Mouse (Mus musculus) urinary bladder, postnatal 14 days (tissue): ENCODE results near the gene Tuba3b.

Source experiments
- DNase-seq: peaks from one replicate; pipeline ENCODE4 v3.0.0; 2021; ENCODE audit warnings: low spot score

Gene Tuba3b

DNA sequence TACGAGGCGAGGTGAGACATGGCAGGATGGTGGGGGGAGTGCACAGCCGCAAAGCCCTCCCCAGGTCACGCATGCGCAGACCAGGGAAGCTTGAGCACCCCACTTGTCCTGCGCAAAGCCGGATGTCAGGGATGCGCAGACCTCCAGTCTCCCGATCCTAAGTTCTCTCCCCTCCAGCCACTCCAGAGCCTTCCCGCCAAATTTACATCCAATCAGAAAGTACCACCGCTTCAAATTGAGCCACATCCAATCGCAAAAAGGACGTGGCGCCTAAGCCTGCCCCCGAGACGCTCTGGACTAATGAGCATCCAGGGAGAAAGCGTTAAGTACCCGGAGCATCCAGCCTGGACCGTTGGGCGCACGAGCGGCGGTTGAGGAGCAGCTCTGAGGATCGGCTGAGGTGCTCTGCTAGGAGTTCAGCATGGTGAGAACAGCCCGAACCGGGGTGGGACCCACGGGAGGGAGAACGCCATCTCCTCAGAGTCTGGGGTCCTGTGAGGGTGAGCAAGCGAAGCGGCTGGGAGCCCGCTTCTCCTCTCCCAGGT is at the start of gene Tuba3b:
TSS of gene Tuba3b (plus strand) at position 92 of the 545 bp plus-strand sequence.
- DNase-seq = no peak

DNA sequence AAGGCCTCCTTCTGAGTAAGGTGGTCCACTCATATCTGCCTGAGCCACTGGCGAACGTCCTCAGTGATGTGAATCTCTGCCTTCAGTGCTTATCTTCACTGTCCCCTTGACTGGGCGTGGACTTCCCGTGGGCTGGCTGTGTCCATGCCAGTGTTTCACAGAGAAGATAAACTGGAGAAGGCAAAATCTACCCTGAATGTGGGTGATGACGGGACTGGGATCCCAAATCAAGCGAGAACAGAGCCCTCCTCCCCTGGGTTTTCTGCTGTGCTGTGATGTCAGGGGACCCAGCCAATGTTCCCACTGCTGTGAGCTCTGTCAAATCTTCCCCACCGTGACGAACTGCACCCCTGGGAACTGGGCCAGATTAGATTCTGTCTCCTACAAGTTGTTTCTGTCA is 48.3 kb upstream of the Tuba3b start:
- no peak for DNase-seq

DNA sequence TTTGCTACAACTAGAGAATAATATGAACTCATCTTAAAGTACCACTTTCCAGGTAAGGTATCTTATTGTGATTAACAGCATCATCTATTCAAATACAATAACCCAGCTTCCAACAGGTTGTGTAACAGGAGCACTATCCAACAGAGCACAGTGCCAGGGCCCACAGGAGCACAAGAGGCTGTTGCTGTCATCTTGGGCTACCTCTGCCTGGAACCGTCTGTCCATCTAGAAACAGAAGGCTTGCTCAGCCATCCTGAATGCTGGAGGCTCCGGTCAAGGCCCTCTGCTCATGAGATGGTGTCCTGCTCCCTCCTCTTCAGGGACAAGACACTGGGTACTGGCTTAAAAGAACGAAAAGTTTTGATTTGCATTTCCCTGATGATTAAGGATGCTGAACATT is 47.7 kb upstream of the Tuba3b start:
- no peak for DNase-seq

DNA sequence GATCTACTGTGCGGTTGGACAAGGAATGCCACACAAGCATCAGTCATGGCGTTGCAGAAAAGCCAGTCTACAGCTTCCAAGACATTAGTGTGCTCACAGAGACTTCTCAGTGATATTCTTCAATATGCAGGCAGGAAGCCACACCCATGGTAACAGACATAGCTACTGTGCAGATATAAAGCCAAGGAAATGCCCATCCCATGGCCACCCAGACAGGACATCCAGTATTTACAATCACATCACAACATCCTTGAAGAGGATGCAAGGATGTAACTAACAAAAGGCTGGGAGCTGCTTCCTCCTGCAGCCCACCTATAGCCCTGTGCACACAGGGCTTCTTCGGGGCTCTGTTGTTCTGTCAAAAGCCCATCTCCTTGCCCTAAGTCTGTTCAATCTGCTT is 46.9 kb upstream of the Tuba3b start:
- DNase-seq = no peak

DNA sequence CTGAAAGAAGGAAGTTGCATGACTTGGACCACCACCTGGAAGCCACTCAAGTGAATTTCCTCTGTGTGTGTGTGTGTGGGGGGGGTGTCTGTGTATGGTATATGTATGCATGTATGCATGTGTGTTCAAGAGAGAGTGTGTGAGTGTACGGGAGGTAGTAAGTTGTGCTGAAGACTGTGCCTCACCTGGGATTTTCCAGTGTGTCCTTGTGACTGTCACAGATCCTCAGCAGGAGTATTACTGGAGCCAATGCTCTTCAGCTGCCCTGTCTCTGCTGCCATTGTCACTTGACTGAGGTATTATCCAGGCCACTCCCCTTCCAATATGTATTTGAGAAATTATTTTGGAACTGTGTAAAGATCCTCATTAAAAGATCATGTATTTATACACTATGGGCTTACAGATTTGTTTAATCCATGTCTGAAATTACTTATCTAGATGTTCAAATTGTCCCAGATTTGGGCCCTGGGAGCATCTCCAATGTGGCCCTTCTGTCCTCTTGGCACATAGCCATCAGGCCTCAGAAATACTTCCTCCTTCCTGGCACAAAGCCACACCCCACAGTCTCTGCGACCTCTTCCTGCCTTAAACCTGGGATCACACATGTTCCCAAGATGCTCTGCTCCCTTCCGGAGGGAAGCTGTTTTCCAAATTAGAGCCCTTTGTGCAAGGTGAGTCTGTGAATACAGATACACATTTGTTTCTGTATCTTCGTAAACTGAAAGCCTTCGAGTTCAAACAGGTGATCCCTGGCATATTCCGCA is 42.1 kb upstream of the Tuba3b start:
- DNase-seq = no peak

DNA sequence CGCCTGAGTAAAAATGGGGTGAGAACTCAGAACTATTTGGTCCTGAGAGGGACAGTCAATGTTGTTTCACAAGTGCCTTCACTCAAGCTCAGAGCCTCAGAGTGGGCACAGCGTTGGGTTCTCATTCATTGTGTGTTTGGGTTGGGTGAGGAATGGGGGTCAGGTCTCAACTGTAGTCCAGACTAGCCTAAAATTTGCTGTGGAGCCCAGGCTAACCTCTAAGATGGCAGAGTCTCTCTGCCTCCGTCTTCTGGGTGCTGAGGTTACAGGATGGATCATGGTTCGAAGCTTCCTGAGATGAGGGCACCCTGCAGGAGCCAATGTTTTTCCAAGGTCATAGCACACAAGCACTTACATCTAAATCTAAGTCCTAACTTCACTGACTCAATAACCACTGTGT is 38.8 kb upstream of the Tuba3b start:
- DNase-seq = no peak

DNA sequence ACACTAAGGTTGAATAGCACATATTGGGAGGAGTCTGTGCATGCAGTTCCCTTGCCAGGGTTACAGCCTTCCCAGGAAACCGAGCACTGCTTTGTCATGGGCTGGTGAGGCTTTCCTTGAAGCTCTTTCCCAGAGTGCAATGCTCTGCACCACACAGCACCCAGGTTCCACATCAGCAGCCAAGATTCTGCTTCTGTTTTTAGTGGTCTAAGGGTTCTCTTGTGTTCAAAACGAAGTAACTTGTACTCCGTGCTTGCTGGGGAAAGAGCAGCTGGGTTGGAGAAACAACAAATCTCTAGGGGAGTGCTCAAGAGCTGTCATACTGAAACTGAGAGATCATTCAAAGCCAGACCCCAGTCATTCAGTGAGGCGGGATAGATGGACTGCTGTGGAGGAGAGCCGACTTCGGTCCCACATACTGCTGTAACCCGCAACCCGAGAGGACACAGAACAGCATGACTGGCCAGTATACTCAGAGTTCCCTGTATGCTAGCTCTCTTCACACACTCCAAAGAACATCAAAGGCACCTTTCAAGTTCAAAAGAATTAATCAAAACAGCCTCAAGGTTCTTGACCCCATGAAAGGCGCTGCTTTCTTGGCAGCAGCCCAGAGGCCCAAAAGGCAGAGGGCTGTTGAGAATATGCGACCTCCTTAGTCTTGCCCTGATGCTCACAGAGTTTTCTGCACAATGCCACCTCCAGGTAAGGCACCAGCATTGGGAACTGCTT is 36.9 kb upstream of the Tuba3b start:
- no peak for DNase-seq

DNA sequence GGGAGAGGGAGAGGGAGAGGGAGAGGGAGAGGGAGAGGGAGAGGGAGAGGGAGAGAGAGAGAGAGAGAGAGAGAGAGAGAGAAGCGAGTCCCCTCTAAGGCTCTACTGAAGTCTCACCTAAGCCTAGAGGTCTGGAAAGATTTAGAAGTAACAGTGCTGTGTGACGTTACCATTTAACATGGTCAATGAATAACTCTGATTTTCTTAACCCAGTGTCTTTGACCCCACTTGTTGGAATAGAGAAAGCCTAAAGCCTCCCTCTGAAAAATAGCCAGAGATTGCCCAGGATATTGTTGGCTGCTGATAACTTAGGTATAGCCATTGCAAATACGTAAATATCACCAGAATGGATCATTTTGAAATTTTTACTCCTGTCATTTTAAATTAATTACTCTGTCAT is 35.8 kb upstream of the Tuba3b start:
- no peak for DNase-seq

DNA sequence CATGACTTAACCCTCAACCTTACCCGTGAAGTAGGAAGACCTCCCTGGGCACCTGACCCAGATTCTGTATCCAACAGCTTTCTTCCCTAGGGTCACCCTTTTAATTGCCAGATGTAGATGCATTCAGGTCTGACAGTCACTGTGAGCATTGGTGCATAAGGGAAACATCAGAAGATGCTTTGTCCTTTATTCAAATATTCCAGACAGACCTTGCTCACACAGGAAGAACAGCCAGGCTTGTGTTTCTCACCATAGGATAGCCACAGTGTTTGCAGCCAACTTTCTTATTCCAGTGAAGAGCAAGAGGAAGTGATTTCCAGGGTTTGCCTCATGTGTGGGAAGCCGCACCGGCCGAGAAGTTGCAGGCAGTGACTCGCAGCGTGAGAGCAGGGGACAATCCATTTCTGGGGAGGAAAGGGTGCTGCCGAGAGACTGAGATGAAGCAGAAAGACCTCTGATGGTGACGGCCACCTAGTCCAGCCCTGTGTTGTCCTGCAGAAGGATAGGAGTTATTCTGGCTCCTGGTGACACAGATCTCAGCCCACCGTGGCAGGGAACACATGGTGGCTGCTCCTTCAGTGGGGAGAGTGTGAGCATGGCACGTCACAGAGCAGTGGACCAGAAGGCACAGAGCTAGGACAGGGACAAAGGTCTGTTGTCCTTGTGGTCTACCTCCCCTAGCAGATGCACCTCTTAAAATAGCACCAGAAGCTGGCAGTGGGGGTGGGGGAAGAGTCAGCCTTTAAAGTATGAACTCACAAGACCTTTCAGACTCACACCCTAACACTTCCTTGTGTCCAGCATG is 34.0 kb upstream of the Tuba3b start:
- no peak for DNase-seq

DNA sequence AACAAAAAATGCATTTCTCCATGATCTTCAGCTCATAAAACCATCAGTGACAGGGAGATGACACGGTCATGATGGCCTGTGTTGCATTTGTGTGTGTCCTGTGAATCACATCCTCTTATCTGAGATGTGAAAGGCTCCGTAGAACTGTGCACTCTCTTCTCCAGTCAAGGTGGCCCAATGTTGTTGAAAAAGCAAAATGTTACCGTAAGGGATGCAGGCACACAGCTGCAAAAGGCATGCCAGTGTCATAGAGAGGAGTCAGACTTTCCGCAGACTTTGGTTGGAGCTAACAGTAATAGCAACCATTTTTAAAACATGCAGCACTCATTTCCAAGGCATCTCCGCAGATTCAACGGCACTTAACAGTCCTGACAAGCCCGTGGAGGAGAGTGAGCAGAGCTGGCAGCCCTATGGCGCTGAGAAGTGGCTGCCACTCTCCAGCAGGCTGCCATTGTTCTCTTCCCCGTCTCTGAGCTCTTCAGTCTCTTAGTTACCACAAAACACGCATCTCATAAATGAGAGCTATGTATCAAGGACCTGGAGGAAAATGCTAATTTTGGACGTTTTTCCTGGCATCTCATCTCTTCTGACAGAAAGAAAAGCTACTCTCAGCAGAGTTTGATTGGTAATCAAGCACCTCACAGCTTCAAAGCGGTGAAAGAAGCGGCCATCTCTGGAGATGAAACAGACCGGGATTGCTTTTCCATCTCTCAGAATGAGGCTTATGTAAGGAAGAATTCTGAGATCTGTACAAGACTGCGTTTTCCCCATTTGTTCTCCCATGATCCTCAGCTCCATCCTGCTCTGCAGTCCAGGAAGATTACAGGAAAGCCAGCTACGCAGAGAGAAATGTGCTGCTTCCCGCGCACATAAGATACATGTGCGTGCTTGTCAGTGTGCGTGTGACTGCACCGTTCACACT is 30.2 kb upstream of the Tuba3b start:
- no peak for DNase-seq

DNA sequence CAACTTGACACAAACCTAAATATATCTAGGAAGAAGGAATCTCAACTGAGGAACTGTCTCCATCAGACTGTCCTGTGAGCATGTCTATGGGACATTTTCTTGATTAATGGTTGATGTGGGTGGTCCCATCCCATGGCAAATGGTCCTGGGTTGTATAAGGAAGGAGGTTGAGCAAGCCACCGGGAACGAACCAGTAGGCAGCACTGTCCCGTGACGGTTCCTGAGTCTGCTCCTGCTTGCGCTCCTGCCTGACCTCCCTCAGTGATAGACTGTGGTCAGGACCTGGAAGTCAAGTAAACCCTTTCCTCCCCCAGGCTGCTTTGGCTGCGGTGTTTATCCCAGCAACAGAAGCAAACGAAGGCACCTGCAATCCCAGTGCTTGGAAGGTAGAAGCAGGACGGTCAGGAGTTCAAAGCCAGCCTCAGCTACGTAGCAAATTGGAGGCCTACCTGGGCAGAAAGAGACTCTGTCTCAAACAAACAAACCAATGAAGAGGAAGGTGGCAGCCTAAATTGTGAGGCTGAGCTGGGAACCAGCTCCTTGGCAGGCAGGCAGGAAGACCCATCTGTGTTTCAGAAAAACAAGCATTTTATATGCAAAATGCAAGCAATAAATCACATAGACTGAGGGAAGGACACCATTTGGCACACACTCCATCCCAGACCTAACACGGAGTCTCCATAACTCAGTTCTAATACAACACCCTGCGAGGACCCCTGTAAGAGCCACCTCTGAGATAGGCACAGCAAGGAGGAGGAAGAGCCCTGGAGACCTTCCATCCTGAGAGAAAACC is 24.9 kb upstream of the Tuba3b start:
- DNase-seq = no peak

DNA sequence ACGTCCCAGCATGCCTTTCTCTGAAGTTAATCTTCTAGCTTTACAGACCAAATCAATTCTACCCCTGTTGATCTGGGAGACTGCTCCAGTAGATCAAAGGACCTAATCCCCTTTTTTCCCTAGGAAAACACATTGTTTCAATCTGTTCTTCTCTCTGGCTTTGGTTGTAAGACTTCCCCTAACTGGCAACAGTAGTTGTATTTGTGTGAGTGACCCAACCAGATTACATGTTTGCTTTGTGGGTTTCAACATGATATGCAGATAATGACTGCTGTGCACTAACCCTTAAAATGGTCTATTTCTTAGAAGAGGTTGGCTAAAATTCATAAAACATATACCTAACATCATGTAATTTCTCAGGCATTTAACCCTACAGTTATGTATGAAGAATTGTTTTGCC is 24.0 kb upstream of the Tuba3b start:
- no peak for DNase-seq

DNA sequence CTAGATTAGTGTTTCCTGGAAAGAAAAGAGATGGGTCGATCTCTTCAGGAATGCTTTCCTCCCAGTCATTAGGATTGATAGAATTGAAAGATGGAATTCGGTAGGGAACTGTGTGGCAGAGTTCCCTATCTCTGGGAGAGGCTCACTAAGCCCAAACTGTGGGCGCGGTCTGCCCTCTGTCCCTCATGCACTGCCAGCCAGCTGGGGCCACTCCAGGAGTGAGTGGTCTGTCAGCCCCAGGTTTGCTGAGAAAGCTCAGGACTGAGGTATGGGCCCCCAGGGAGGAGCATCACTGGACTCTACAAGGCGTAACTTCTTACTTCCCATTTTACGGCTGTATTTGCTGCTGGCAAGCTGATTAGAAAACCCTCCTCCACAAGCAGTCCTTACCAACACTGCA is 23.5 kb upstream of the Tuba3b start:
- DNase-seq = no peak

DNA sequence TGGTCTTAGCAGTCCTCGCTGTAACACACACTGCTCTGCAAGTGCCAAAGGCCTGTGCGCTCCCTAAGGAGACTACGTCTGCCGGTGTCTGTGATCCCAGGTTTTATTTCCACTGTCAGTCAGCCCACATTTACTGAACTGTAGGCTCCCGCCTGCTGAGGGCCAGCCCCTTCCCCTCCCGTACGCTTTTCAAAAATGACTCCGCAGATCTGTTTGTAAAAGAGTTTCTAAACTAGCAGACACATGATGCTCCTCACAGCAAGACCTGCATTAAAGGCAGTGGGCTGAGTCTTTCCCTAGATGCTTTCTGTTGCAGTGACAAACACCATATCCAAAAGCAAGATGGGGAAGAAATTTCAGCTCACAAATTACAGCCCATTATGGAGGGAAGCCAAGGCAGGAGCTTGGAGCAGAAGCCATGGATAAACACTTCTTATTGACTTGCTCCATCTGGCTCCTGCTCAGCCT is 23.0 kb upstream of the Tuba3b start:
- DNase-seq = no peak

DNA sequence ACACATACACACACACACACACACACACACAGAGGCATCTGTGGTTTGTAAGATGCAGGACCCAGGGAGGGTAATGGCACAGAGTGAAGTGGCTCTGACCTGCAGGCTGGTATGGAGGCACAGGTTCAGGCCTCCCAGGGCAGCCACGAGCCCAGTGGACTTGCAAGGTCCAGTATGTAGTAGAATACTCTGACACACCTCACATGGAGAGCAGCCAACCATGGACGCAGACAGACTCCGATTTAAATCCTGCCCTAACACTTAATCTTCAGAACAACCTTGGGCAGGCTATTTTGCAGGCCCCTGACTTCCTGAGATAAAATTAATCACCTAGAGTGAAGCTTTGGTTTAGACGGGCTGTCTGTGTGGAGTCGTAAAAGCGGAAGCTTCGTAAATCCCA is 21.6 kb upstream of the Tuba3b start:
- no peak for DNase-seq

DNA sequence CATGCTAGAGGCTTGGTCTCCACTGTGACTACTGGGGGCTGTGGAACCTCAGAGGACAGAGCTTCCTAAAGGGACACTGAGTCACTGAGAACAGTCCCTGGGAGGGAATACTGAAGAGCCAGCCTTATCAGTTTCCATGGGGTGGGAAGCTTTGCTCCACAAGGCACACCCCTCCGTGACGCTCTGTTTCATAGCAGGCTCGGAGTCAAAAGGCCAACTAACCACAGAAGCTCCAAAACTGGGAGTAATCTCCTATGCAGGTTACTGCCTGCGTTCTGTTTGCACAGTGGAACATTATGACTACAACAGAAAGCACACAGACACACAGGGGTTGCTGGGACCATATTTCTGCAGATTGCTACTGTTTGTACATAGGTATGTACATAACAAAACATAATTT is 19.7 kb upstream of the Tuba3b start:
- DNase-seq = peak; percentile 68

DNA sequence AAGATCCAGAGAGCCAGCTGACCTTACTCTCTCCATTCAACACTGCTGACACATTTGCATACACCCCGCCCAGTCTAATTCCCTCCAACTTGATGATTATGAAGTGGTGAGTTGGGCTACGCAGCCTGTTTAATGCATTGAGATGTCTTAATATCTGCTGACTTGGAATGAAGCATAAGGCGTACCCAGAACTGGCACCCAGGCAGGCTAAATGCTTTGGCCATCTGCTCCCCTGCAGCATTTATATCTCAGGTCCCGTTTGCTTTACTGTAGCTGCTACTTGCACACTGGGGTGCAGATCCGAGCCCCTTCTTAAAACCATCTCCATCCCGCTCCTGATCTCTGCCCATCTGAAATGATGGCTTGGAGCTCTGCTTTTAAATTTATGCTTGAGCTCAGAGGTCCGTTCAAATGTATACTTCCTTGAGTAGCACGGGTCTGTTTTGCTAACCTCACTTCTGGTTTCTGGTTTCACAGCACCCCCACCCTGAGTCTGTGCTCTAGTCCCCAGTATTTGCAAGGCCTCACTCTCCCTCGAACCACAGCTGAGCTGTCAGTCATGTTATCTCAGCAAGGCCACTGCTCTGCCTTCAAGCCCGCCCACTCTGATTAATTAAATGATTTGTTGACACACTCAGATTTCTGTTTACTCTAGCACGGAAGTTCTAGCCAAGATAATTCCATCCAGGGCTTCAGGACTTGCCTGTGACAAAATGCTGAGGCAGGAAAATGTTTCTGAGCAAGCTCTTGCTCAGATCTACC is 16.6 kb upstream of the Tuba3b start:
- peak; percentile 33 for DNase-seq

DNA sequence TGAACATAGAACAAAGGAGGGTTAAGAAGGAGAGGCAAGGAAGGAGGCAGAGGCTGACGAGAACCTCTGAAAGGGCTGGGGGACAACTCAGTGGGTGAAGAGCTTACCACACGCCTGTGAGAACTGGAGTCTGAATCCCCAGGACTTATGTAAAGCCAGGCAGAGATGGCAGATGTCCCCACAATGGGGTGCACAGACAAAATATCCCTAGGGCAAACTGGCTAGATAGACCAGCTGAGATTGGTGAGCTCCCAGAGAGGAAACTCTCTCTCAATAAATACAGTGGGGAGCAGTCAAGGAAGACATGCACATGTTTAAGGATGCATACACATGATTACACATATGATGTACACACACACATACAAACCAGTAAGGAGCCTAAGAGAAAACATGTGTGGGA is 11.4 kb upstream of the Tuba3b start:
- DNase-seq = no peak

DNA sequence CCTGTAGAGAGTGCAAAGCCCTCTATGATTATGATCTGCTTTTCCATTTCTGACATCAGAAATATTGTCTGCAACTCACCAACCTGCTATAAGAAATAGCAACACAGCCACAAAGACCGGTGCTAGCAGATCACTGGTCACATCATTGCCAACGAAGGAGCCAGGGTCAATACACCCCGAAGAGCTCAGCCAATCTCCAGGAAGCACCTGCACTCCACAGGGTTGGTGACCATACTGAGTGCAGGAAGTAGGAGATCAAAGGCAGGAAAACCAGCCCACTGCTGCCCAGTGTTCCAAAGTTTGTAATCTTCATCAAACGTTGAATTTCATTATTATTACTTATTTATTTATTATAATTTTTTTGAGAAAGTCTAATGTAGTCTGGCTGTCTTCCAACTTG is 10.9 kb upstream of the Tuba3b start:
- DNase-seq = no peak

DNA sequence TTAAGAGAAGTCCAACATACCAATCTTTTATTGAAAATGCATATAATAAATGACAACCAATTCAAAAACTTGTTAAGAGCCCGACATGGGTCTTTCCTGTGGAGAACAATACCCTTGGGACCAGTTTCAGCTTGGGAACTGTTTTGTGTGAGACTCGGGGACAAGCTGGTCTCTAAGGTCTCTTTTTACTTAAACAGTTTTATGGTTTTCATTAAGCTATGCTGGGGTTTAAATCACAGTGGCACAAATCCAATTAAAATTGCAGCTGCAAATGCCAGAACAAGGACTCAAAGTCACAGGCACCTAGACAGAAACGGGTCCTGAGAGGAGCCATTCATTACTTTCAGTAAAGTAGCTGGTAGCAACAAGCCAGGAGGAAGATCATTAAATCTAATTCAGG is 10.4 kb upstream of the Tuba3b start:
- no peak for DNase-seq
